Mouse (Mus musculus): ENCODE results near the gene Znrf3. TPM values are rescaled to one million over a fixed set of nuclear protein-coding genes. Genes with fewer than 3 reads are reported as not detected.

The Znrf3 gene
- polyA plus RNA-seq, 1 experiment from 2014 or later = 5.4 TPM

DNA sequence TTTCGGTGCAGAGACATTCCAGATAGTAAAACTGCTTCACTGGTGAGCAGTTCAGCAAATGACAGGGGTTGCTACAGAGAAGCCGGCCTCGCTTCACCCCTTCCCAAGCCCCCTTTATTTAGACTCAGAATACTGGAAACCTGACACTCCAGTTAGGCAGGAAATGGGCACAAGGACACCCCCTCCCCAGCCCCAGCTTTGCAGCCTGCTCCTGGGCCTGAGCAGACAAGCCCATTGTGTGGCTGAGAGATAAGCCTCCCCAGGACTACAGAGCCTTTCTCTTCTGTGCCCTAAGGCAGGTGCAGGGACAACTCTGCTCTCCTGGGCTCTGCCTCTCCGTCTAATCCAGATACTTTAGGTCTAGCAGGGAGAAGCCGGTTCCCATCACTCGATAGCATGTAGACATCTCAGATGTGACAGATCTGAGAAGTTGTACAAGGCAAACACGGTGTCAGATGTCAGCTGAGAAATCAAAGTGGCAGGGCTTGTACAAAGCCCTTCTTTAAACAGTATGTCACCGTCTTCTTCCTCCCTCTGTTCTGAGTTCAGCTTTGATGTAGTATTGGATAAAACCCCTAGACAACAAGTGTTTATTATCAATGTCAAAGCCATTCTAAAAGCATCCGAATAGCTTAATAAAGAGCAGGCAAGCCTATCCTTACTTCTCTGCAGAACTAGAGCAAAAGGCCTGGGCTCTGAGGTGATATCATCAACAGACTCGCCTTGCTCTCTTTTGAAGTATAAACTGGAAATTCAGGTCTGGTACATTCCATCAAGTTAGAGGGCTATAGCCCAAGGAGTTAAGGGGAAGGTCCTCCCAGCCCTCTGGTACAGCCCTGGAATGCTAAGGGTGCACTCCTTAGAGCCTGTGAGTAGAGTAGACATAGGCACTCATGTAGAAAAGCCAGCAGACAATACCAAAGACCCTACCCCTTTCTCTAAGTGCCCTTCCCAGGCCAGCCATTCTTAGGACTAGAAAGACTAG is 204.6 kb downstream of the Znrf3 start:
- peak overlapping the region; percentile 33; the same call in 1 of the 2 replicates for H3K4me2 ChIP-seq
- H3K4me1 ChIP-seq = peaks cover 32% of the 10 kb centered on the region
- 16% methylated on average over 10 of the region's 10 CpGs for WGBS (ENCODE audit: insufficient replicate concordance)
- no peak overlapping the region for H3K9ac ChIP-seq
- no peaks in the 10 kb centered on the region for H3K27me3 ChIP-seq (replicated peaks)
- no peak overlapping the region for H3K4me3 ChIP-seq
- H3K9me3 ChIP-seq (replicated peaks) = no peaks in the 10 kb centered on the region
- ATAC-seq = peak; percentile 87
- H3K36me3 ChIP-seq = no peaks in the 10 kb centered on the region; the same call in 1 of the 2 replicates
- no peak overlapping the region for H3K27ac ChIP-seq

Other genes with a start within 250 kb of the Znrf3 start
- gene Kremen1, start 183.3 kb downstream of the Znrf3 start, polyA plus RNA-seq (2016; fragmentation: Nextera tagmentation; extraction: Ambion mirVana) = 2.4 and 3.1 TPM in 2 replicates
- 108 and 112 TPM in 2 replicates for gene Xbp1, start 75.8 kb upstream of the Znrf3 start, polyA plus RNA-seq (2016; fragmentation: Nextera tagmentation; extraction: Ambion mirVana)
- gene Ccdc117, start 97.3 kb upstream of the Znrf3 start, polyA plus RNA-seq (2016; fragmentation: Nextera tagmentation; extraction: Ambion mirVana) = 17.3 and 19.1 TPM in 2 replicates
- gene Ankrd36, start 124.8 kb upstream of the Znrf3 start, polyA plus RNA-seq (2016; fragmentation: Nextera tagmentation; extraction: Ambion mirVana) = 0.67 and 0.80 TPM in 2 replicates

All from liver, embryonic 12.5 days (tissue).